Mouse (Mus musculus): ENCODE results near the gene Gm428.
"Not testable (repeated sequence)": the region's sequence is repeated elsewhere in the genome, so short reads cannot be mapped to it uniquely, and the experiment has no call there.

Gm428 gene

GRCm38 (mm10) chr4:73683216-73683615, at the start of gene Gm428:
Gm428 (plus strand) TSS chr4:73683516.
- DNase-seq (ENCODE audit: low spot score): not testable (repeated sequence)

- not testable (repeated sequence) for DNase-seq (ENCODE audit: low spot score)
Observed at GRCm38 (mm10) chr4:73637821-73638220, 45.5 kb upstream of the Gm428 start, which contains the start of gene Gm11236. Gm11236 (plus strand) TSS chr4:73638121.

- DNase-seq (ENCODE audit: low spot score): not testable (repeated sequence)
Observed at GRCm38 (mm10) chr4:73661864-73662263, 21.5 kb upstream of the Gm428 start.

GRCm38 (mm10) chr4:73668054-73668453, 15.3 kb upstream of the Gm428 start, which contains the start of gene Gm11239:
Gm11239 (plus strand) TSS chr4:73668354.
- DNase-seq (ENCODE audit: low spot score): not testable (repeated sequence)

- DNase-seq (ENCODE audit: low spot score): no peak
Observed at GRCm38 (mm10) chr4:73718761-73719160, 35.4 kb downstream of the Gm428 start.

- DNase-seq (ENCODE audit: low spot score): no peak
Observed at GRCm38 (mm10) chr4:73719819-73720218, 36.5 kb downstream of the Gm428 start.

Data from testis, postnatal 10 days (tissue).